Mouse (Mus musculus) lung, adult 10 weeks (tissue): ENCODE results near the gene Gm3685. TPM values are rescaled to one million over a fixed set of nuclear protein-coding genes. Genes with fewer than 3 reads are reported as not detected.

Source experiments
- polyA plus RNA-seq: library from polyadenylated mRNA; stranded (reverse); fragments of 350-450 nt; fragmentation: Illumina TruSeq; extraction: RNeasy Lipid Tissue Mini Kit (QIAGEN cat#74804); gene quantifications from one replicate; pipeline ENCODE4 v1.2.3, GENCODE M21; 2014; ENCODE audit warnings: low read depth, low replicate concordance; ENCODE audit not compliant: insufficient read depth

The Gm3685 gene
- not detected for polyA plus RNA-seq

GRCm38 (mm10) chr14:7044870-7045269 is at the start of gene Gm3685:
Gene Gm3685, minus strand, starts transcription at chr14:7044970.

GRCm38 (mm10) chr14:7026781-7027749 is 17.7 kb downstream of the Gm3685 start, which contains the start of gene Gm10406:
Gene Gm10406, minus strand, starts transcription at chr14:7027449.

Other genes starting within 250 kb of the Gm3685 start
- gene Gm3642, start 204.7 kb downstream of the Gm3685 start, polyA plus RNA-seq, result not detected
- not detected for gene Gm3667, start 155.0 kb downstream of the Gm3685 start, polyA plus RNA-seq
- gene Gm6356, start 71.2 kb downstream of the Gm3685 start, polyA plus RNA-seq, result not detected
- gene Gm10406, start 17.5 kb downstream of the Gm3685 start, polyA plus RNA-seq, result not detected
- not detected for gene Gm3696, start 55.7 kb upstream of the Gm3685 start, polyA plus RNA-seq
- gene Gm6676, start 80.4 kb upstream of the Gm3685 start, polyA plus RNA-seq, result not detected
- gene Gm3512, start 129.6 kb upstream of the Gm3685 start, polyA plus RNA-seq, result 0.79 TPM
- gene Gm16434, start 149.6 kb upstream of the Gm3685 start, polyA plus RNA-seq, result not detected
- gene Gm3727, start 219.7 kb upstream of the Gm3685 start, polyA plus RNA-seq, result not detected